Mouse (Mus musculus): ENCODE data around the gene Rad51b. TPM values are rescaled to one million over a fixed set of nuclear protein-coding genes. Genes with fewer than 3 reads are reported as not detected.

Gene Rad51b
- polyA plus RNA-seq, 1 experiment from 2014 or later, result 0.87 TPM

GRCm38 (mm10) chr12:79403992-79404391 lies 106.9 kb downstream of the Rad51b start:
- ATAC-seq (ENCODE audit: low read depth), result no peak
- Histone ChIP-seq H3K4me2 (ENCODE audit: low read depth, low read length) (no peak overlapping the region), H3K4me3 (ENCODE audit: low read depth, low read length) (no peak overlapping the region), H3K9ac (replicated peaks; ENCODE audit: low read depth, low read length) (no peak overlapping the region), H3K36me3 (ENCODE audit: control insufficient read depth, insufficient read depth, low read length) (no peaks in the 10 kb centered on the region), H3K27me3 (ENCODE audit: control insufficient read depth, insufficient read depth, low read length) (no peaks in the 10 kb centered on the region), H3K4me1 (ENCODE audit: control insufficient read depth, insufficient read depth, low read length) (no peaks in the 10 kb centered on the region), H3K27ac (ENCODE audit: low read depth, low read length) (no peak overlapping the region), H3K9me3 (ENCODE audit: control insufficient read depth, low read length) (no peaks in the 10 kb centered on the region)
- WGBS, result 91% methylated on average over 3 of the region's 3 CpGs

DNA sequence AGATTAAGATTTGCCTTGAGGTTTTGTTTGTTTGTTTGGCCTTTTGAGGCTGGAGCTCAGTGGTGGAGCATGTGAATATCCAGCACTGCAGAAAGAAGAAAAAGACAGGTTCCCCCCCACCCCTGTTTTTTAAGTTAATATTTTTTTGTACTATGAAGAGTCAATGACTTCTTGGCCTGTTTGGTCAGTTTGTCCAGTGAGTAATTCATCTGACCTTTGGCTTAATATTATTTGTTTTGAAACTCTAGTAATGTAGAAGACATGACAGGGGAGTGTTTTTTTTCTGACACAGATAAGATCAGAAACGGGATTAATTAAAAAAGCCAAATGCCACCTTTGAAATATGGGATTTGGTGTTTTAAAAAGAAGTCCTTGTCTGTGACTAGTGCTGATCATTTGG lies 107.4 kb downstream of the Rad51b start:
- Histone ChIP-seq H3K9me3 (ENCODE audit: control insufficient read depth, low read length) (no peaks in the 10 kb centered on the region), H3K4me1 (ENCODE audit: control insufficient read depth, insufficient read depth, low read length) (no peaks in the 10 kb centered on the region), H3K4me3 (ENCODE audit: low read depth, low read length) (no peak overlapping the region), H3K27ac (ENCODE audit: low read depth, low read length) (no peak overlapping the region), H3K9ac (replicated peaks; ENCODE audit: low read depth, low read length) (no peak overlapping the region), H3K27me3 (ENCODE audit: control insufficient read depth, insufficient read depth, low read length) (no peaks in the 10 kb centered on the region), H3K4me2 (ENCODE audit: low read depth, low read length) (no peak overlapping the region), H3K36me3 (ENCODE audit: control insufficient read depth, insufficient read depth, low read length) (no peaks in the 10 kb centered on the region)
- ATAC-seq (ENCODE audit: low read depth), result no peak
- WGBS, result 82% methylated on average over 1 of the region's 1 CpGs

DNA sequence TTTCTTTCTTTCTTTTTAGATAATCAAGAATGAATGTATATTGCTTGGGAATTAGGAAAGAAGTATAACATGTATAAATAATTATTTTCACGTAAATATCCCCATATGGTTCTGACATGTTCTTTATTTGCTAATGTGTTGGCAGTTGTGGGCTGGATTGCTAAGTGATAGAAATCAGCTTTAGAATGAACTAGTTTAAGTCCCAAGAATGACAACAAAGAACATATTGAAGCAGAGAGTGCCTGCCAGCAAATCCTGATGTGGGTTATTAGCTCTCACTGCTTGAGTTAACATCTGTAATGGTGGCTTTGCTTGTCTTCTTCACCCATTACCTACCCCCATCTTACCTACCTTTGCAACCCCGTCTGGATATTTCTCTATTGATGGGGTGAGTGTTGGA lies 111.6 kb downstream of the Rad51b start:
- H3K27ac ChIP-seq (ENCODE audit: low read depth, low read length), result no peak overlapping the region
- H3K9me3 ChIP-seq (ENCODE audit: control insufficient read depth, low read length), result no peaks in the 10 kb centered on the region
- no peaks in the 10 kb centered on the region for H3K36me3 ChIP-seq (ENCODE audit: control insufficient read depth, insufficient read depth, low read length)
- H3K4me2 ChIP-seq (ENCODE audit: low read depth, low read length), result no peak overlapping the region
- H3K27me3 ChIP-seq (ENCODE audit: control insufficient read depth, insufficient read depth, low read length), result no peaks in the 10 kb centered on the region
- H3K9ac ChIP-seq (replicated peaks; ENCODE audit: low read depth, low read length), result no peak overlapping the region
- no peaks in the 10 kb centered on the region for H3K4me1 ChIP-seq (ENCODE audit: control insufficient read depth, insufficient read depth, low read length)
- ATAC-seq (ENCODE audit: low read depth), result no peak
- WGBS, result 78% methylated on average over 2 of the region's 2 CpGs
- H3K4me3 ChIP-seq (ENCODE audit: low read depth, low read length), result no peak overlapping the region

GRCm38 (mm10) chr12:79409126-79409860 lies 112.2 kb downstream of the Rad51b start:
- Histone ChIP-seq H3K4me1 (ENCODE audit: control insufficient read depth, insufficient read depth, low read length) (no peaks in the 10 kb centered on the region), H3K4me3 (ENCODE audit: low read depth, low read length) (no peak overlapping the region), H3K4me2 (ENCODE audit: low read depth, low read length) (no peak overlapping the region), H3K36me3 (ENCODE audit: control insufficient read depth, insufficient read depth, low read length) (no peaks in the 10 kb centered on the region), H3K27me3 (ENCODE audit: control insufficient read depth, insufficient read depth, low read length) (no peaks in the 10 kb centered on the region), H3K9ac (replicated peaks; ENCODE audit: low read depth, low read length) (no peak overlapping the region), H3K9me3 (ENCODE audit: control insufficient read depth, low read length) (no peaks in the 10 kb centered on the region), H3K27ac (ENCODE audit: low read depth, low read length) (no peak overlapping the region)
- no peak for ATAC-seq (ENCODE audit: low read depth)
- 41% methylated on average over 4 of the region's 4 CpGs for WGBS

GRCm38 (mm10) chr12:79412894-79413507 lies 115.9 kb downstream of the Rad51b start:
- Histone ChIP-seq H3K4me3 (ENCODE audit: low read depth, low read length) (no peak overlapping the region), H3K4me1 (ENCODE audit: control insufficient read depth, insufficient read depth, low read length) (no peaks in the 10 kb centered on the region), H3K9ac (replicated peaks; ENCODE audit: low read depth, low read length) (no peak overlapping the region), H3K4me2 (ENCODE audit: low read depth, low read length) (no peak overlapping the region), H3K27me3 (ENCODE audit: control insufficient read depth, insufficient read depth, low read length) (no peaks in the 10 kb centered on the region), H3K9me3 (ENCODE audit: control insufficient read depth, low read length) (no peaks in the 10 kb centered on the region), H3K27ac (ENCODE audit: low read depth, low read length) (no peak overlapping the region), H3K36me3 (ENCODE audit: control insufficient read depth, insufficient read depth, low read length) (no peaks in the 10 kb centered on the region)
- WGBS, result 89% methylated on average over 8 of the region's 8 CpGs
- no peak for ATAC-seq (ENCODE audit: low read depth)

- no peak for ATAC-seq (ENCODE audit: low read depth)
- Histone ChIP-seq H3K4me3 (ENCODE audit: low read depth, low read length) (no peak overlapping the region), H3K4me1 (ENCODE audit: control insufficient read depth, insufficient read depth, low read length) (no peaks in the 10 kb centered on the region), H3K27me3 (ENCODE audit: control insufficient read depth, insufficient read depth, low read length) (no peaks in the 10 kb centered on the region), H3K9me3 (ENCODE audit: control insufficient read depth, low read length) (no peaks in the 10 kb centered on the region), H3K4me2 (ENCODE audit: low read depth, low read length) (no peak overlapping the region), H3K36me3 (ENCODE audit: control insufficient read depth, insufficient read depth, low read length) (no peaks in the 10 kb centered on the region), H3K9ac (replicated peaks; ENCODE audit: low read depth, low read length) (no peak overlapping the region), H3K27ac (ENCODE audit: low read depth, low read length) (no peak overlapping the region)
- 81% methylated on average over 6 of the region's 6 CpGs for WGBS
Measured at GRCm38 (mm10) chr12:79417360-79417759, 120.3 kb downstream of the Rad51b start.

- no peak overlapping the region for H3K4me2 ChIP-seq (ENCODE audit: low read depth, low read length)
- WGBS, result 73% methylated on average over 6 of the region's 6 CpGs
- H3K4me1 ChIP-seq (ENCODE audit: control insufficient read depth, insufficient read depth, low read length), result no peaks in the 10 kb centered on the region
- no peak for ATAC-seq (ENCODE audit: low read depth)
- no peaks in the 10 kb centered on the region for H3K36me3 ChIP-seq (ENCODE audit: control insufficient read depth, insufficient read depth, low read length)
- H3K27ac ChIP-seq (ENCODE audit: low read depth, low read length), result no peak overlapping the region
- no peak overlapping the region for H3K4me3 ChIP-seq (ENCODE audit: low read depth, low read length)
- H3K9ac ChIP-seq (replicated peaks; ENCODE audit: low read depth, low read length), result no peak overlapping the region
- no peaks in the 10 kb centered on the region for H3K27me3 ChIP-seq (ENCODE audit: control insufficient read depth, insufficient read depth, low read length)
- no peaks in the 10 kb centered on the region for H3K9me3 ChIP-seq (ENCODE audit: control insufficient read depth, low read length)
Measured at GRCm38 (mm10) chr12:79420605-79421004, 123.5 kb downstream of the Rad51b start.

DNA sequence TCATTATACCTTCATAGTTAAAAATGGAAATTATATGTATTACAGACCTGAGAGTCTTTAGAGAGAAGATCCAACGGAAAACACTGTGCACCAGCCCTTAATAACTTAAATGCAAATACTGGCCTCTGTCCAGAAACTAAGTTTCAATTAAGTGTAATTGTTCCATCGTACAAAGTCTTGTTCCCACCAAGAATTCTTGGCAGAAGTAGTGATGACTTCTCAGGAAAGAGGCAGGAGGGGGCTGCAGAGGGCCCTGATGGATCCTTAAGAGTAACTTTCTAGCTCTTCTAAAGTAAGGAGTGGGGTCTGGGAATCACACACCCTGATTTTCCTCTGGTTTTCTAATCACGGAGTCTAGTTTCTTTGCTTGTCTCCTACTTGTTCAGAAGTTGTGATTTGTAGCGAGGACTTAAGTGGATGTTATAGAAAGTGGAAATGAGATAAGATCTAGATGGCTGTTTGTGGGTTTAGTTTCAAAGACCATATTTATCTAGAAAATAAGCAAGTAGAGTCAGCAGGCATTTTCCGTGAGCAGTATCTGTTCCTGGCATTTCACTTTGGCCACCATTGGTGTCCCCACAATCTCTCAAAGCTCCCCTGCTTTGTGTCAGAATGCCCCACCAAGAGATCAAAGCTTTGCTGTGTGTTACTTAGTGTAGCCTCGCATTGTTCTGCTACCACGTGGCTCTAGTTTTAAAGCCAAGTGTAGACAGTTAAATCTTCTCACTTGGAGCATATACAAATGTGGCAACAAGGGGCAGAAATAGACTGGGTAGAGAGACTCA lies 132.6 kb downstream of the Rad51b start:
- H3K4me2 ChIP-seq (ENCODE audit: low read depth, low read length), result no peak overlapping the region
- H3K4me3 ChIP-seq (ENCODE audit: low read depth, low read length), result no peak overlapping the region
- ATAC-seq (ENCODE audit: low read depth), result no peak
- no peaks in the 10 kb centered on the region for H3K9me3 ChIP-seq (ENCODE audit: control insufficient read depth, low read length)
- no peaks in the 10 kb centered on the region for H3K36me3 ChIP-seq (ENCODE audit: control insufficient read depth, insufficient read depth, low read length)
- WGBS, result 64% methylated on average over 7 of the region's 7 CpGs
- H3K27me3 ChIP-seq (ENCODE audit: control insufficient read depth, insufficient read depth, low read length), result no peaks in the 10 kb centered on the region
- no peaks in the 10 kb centered on the region for H3K4me1 ChIP-seq (ENCODE audit: control insufficient read depth, insufficient read depth, low read length)
- no peak overlapping the region for H3K27ac ChIP-seq (ENCODE audit: low read depth, low read length)
- no peak overlapping the region for H3K9ac ChIP-seq (replicated peaks; ENCODE audit: low read depth, low read length)

DNA sequence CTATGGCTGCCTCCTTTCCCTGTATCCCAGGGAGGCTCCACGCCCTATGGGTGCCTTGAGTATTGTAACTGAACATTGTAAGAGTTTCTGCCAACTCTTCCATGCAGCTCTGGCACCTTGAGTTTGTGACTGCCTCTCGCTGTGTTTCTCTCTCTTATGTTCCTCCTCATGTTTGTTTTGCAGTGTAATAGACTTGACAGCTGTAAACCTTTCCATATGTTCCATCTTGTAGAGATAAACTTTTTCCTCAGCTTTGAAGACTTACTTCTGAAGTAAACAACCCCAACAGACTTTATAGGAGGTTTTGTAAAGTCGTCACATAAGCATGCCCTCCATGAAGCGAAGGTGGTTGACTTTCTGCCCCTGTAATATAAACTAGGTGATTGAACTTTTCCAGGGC lies 134.1 kb downstream of the Rad51b start:
- no peak overlapping the region for H3K9ac ChIP-seq (replicated peaks; ENCODE audit: low read depth, low read length)
- no peaks in the 10 kb centered on the region for H3K27me3 ChIP-seq (ENCODE audit: control insufficient read depth, insufficient read depth, low read length)
- no peak overlapping the region for H3K4me2 ChIP-seq (ENCODE audit: low read depth, low read length)
- no peak for ATAC-seq (ENCODE audit: low read depth)
- WGBS, result 80% methylated on average over 4 of the region's 4 CpGs
- no peak overlapping the region for H3K27ac ChIP-seq (ENCODE audit: low read depth, low read length)
- H3K4me3 ChIP-seq (ENCODE audit: low read depth, low read length), result no peak overlapping the region
- H3K9me3 ChIP-seq (ENCODE audit: control insufficient read depth, low read length), result no peaks in the 10 kb centered on the region
- H3K4me1 ChIP-seq (ENCODE audit: control insufficient read depth, insufficient read depth, low read length), result no peaks in the 10 kb centered on the region
- H3K36me3 ChIP-seq (ENCODE audit: control insufficient read depth, insufficient read depth, low read length), result no peaks in the 10 kb centered on the region

All from neural tube, embryonic 14.5 days (tissue).